Mouse (Mus musculus) left cerebral cortex, adult 6 months (tissue): ENCODE results near the gene A030003K21Rik. TPM values are rescaled to one million over a fixed set of nuclear protein-coding genes. Genes with fewer than 3 reads are reported as not detected.

Experiments used
- long read RNA-seq, 2 experiments: library from polyadenylated mRNA; unstranded; transcript quantifications; one replicate each; pipeline ENCODE4 v2.0.0; 2019 to 2020
- polyA plus RNA-seq: library from polyadenylated mRNA; unstranded; fragments of <200 nt; fragmentation: Nextera tagmentation; gene quantifications from 2 replicates; pipeline ENCODE4 v1.2.3, GENCODE M21; 2021

The A030003K21Rik gene
- polyA plus RNA-seq = not detected in 2 replicates
- long read RNA-seq, experiment 1 = 0 reads
- long read RNA-seq, experiment 2 = 0 reads

GRCm38 (mm10) chr1:82943295-82943694 is at the start of gene A030003K21Rik:
Gene A030003K21Rik, minus strand, starts transcription at chr1:82943388.

DNA sequence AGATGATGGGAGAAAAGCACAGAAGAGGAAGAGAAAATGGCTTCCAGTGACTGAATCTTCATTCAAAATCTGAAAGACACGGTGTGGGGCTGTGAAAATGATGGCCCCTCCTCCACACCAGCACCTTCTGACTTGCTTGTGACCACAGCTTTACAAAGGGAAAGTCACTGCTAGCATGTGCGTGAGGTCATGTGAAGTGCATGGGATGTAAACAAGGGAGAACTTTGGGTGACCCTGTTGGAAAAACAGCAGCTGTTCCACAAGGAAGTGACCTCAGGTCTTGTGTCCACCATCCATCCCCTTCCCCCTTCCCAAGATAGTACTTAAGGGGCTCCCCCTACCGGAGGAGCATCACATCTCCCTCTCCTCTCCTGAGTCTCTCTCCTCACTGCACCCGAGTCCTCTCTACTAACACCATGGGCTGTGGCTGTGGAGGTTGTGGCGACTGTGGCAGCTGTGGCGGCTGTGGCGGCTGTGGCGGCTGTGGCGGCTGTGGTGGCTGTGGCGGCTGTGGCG is 16.7 kb upstream of the A030003K21Rik start, which contains the start of gene Gm47955:
Gm47955 (plus strand) TSS at position 417 of the 516 bp plus-strand sequence.

GRCm38 (mm10) chr1:82955913-82956312 is 12.7 kb upstream of the A030003K21Rik start, which contains the start of gene Gm7544:
Gene Gm7544, minus strand, starts transcription at chr1:82956013.

GRCm38 (mm10) chr1:82931326-82931725 is 11.9 kb downstream of the A030003K21Rik start, which contains the start of gene Gm6217:
Gene Gm6217, minus strand, starts transcription at chr1:82931399.

GRCm38 (mm10) chr1:82924650-82925049 is 18.5 kb downstream of the A030003K21Rik start, which contains the start of gene A030014E15Rik:
Gene A030014E15Rik, plus strand, starts transcription at chr1:82924917.

GRCm38 (mm10) chr1:82913025-82913424 is 30.2 kb downstream of the A030003K21Rik start, which contains the start of gene A030005L19Rik:
Gene A030005L19Rik, plus strand, starts transcription at chr1:82913325.

Other genes starting within 250 kb of the A030003K21Rik start
- 360 and 396 TPM in 2 replicates for gene Mff, start 218.5 kb downstream of the A030003K21Rik start, polyA plus RNA-seq
- gene Tm4sf20, start 174.9 kb downstream of the A030003K21Rik start, polyA plus RNA-seq = not detected in 2 replicates
- not detected in 2 replicates for gene Gm47791, start 172.1 kb downstream of the A030003K21Rik start, polyA plus RNA-seq
- 4.8 and 5.9 TPM in 2 replicates for gene Agfg1, start 103.9 kb downstream of the A030003K21Rik start, polyA plus RNA-seq
- not detected in 2 replicates for gene A030005L19Rik, start 30.1 kb downstream of the A030003K21Rik start, polyA plus RNA-seq
- not detected in 2 replicates for gene A030014E15Rik, start 18.5 kb downstream of the A030003K21Rik start, polyA plus RNA-seq
- gene Gm6217, start 12.0 kb downstream of the A030003K21Rik start, polyA plus RNA-seq = not detected in 2 replicates
- not detected in 2 replicates for gene Gm7544, start 12.6 kb upstream of the A030003K21Rik start, polyA plus RNA-seq
- gene Gm47955, start 16.9 kb upstream of the A030003K21Rik start, polyA plus RNA-seq = not detected in 2 replicates
- not detected in 2 replicates for gene Gm47959, start 57.2 kb upstream of the A030003K21Rik start, polyA plus RNA-seq
- 0.72 and 1.1 TPM in 2 replicates for gene Slc19a3, start 95.1 kb upstream of the A030003K21Rik start, polyA plus RNA-seq
- not detected in 2 replicates for gene Krtap28-10, start 99.1 kb upstream of the A030003K21Rik start, polyA plus RNA-seq
- gene Gm47969, start 101.5 kb upstream of the A030003K21Rik start, polyA plus RNA-seq = not detected in 2 replicates
- not detected in 2 replicates for gene A030005K14Rik, start 116.0 kb upstream of the A030003K21Rik start, polyA plus RNA-seq
- gene Krtap28-13, start 117.5 kb upstream of the A030003K21Rik start, polyA plus RNA-seq = not detected in 2 replicates
- not detected in 2 replicates for gene Ccl20, start 173.4 kb upstream of the A030003K21Rik start, polyA plus RNA-seq
- gene Daw1, start 216.4 kb upstream of the A030003K21Rik start, polyA plus RNA-seq = 0.20 and 0.23 TPM in 2 replicates